Mouse (Mus musculus) lung, embryonic 14.5 days (tissue): ENCODE measurements around the gene Nfia. TPM values are rescaled to one million over a fixed set of nuclear protein-coding genes. Genes with fewer than 3 reads are reported as not detected.
A peak's percentile ranks its signal among the peaks of the same experiment; 100 is the strongest.

Experiments
- ATAC-seq: fragments of 200-750 bp; cut with Nextera tagmentation; 2 replicates; pipeline ENCODE4 v1.8.0; 2017; ENCODE audit warnings: mild to moderate bottlenecking, moderate TSS enrichment, moderate library complexity; ENCODE audit not compliant: insufficient read depth
- DNase-seq: peaks from one replicate; pipeline ENCODE4 v3.0.0-alpha.2; 2015
- H3K27ac ChIP-seq: fragments of 300-500 bp; sonication (generic); 2 replicates; pipeline ENCODE4 v1.5.1; 2014; ENCODE audit warnings: low read depth, mild to moderate bottlenecking, moderate library complexity
- H3K27me3 ChIP-seq: fragments of 300-500 bp; sonication (generic); 2 replicates; pipeline ENCODE4 v1.6.1; 2014; ENCODE audit warnings: low read length, control low read depth; ENCODE audit not compliant: insufficient read depth
- H3K36me3 ChIP-seq: fragments of 300-500 bp; sonication (generic); 2 replicates; pipeline ENCODE4 v1.6.1; 2014; ENCODE audit warnings: control low read depth; ENCODE audit not compliant: insufficient read depth
- H3K4me1 ChIP-seq: fragments of 300-500 bp; sonication (generic); 2 replicates; pipeline ENCODE4 v1.6.1; 2014; ENCODE audit warnings: antibody characterized with exemption, control low read depth; ENCODE audit not compliant: insufficient read depth
- H3K4me2 ChIP-seq: fragments of 300-500 bp; sonication (generic); 2 replicates; pipeline ENCODE4 v1.6.1; 2014; ENCODE audit warnings: mild to moderate bottlenecking
- H3K4me3 ChIP-seq: fragments of 300-500 bp; sonication (generic); 2 replicates; pipeline ENCODE4 v1.5.1; 2014; ENCODE audit warnings: low read depth, low read length
- H3K9ac ChIP-seq: fragments of 300-500 bp; sonication (generic); 2 replicates; pipeline ENCODE4 v1.6.1; 2014
- H3K9me3 ChIP-seq: fragments of 300-500 bp; sonication (generic); 2 replicates; pipeline ENCODE4 v1.6.1; 2016; ENCODE audit warnings: low read depth, low read length, control low read depth
- CTCF ChIP-seq: IDR thresholded peaks from 2 replicates; pipeline ENCODE4 v1.5.1; 2016; ENCODE audit warnings: antibody characterized with exemption, low read depth
- WGBS: fragments of 180-500 bp; shearing (Covaris S2); extraction: QIAGEN DNeasy Blood & Tissue Kit; methylation state at CpG from one replicate; pipeline ENCODE4 v1.1.7; 2014; 5-methylcytosine and 5-hydroxymethylcytosine counted together
- polyA plus RNA-seq: library from polyadenylated mRNA; unstranded; fragments of >200 nt; fragmentation: Nextera tagmentation; extraction: Ambion mirVana; gene quantifications from 2 replicates; pipeline ENCODE4 v1.2.1, GENCODE M21; 2014

Nfia gene
- polyA plus RNA-seq, 1 experiment from 2014 or later: 48.2 TPM

GRCm38 (mm10) chr4:97773791-97774190 is 1.3 kb downstream of the Nfia start:
- no peak overlapping the region for H3K9ac ChIP-seq
- H3K4me1 ChIP-seq: peaks cover 9% of the 10 kb centered on the region
- no peaks in the 10 kb centered on the region for H3K9me3 ChIP-seq
- 69% methylated on average over 2 of the region's 2 CpGs for WGBS
- ATAC-seq (no peak), DNase-seq (no peak)
- peak overlapping the region; percentile 91 for H3K4me2 ChIP-seq
- no peak for TF ChIP-seq CTCF
- H3K27ac ChIP-seq: peak overlapping the region; percentile 98
- no peaks in the 10 kb centered on the region for H3K36me3 ChIP-seq
- peak overlapping the region; percentile 42 for H3K4me3 ChIP-seq
- H3K27me3 ChIP-seq: no peaks in the 10 kb centered on the region

- TF ChIP-seq CTCF: no peak
- ATAC-seq (no peak), DNase-seq (peak; percentile 71)
- Histone ChIP-seq H3K36me3 (no peaks in the 10 kb centered on the region), H3K9ac (peak overlapping the region; percentile 99), H3K27ac (peak overlapping the region; percentile 98), H3K4me1 (peaks cover 9% of the 10 kb centered on the region), H3K4me3 (peak overlapping the region; percentile 96), H3K27me3 (no peaks in the 10 kb centered on the region), H3K9me3 (no peaks in the 10 kb centered on the region), H3K4me2 (peak overlapping the region; percentile 91)
- WGBS: 10% methylated on average over 4 of the region's 4 CpGs
Observed at GRCm38 (mm10) chr4:97774446-97774950, 2.0 kb downstream of the Nfia start.

- Histone ChIP-seq H3K4me1 (peaks cover 10% of the 10 kb centered on the region), H3K9me3 (no peaks in the 10 kb centered on the region), H3K27ac (peak overlapping the region; percentile 98), H3K27me3 (no peaks in the 10 kb centered on the region), H3K4me2 (peak overlapping the region; percentile 91), H3K36me3 (no peaks in the 10 kb centered on the region), H3K4me3 (peak overlapping the region; percentile 96), H3K9ac (peak overlapping the region; percentile 99)
- TF ChIP-seq CTCF: peak; percentile 40
- 0% methylated on average over 13 of the region's 13 CpGs for WGBS
- ATAC-seq: peak; percentile 43; the same call in 1 of the 2 replicates
- DNase-seq: peak; percentile 93
Observed at GRCm38 (mm10) chr4:97775059-97775458, 2.5 kb downstream of the Nfia start.

GRCm38 (mm10) chr4:97775494-97776265 is 3.1 kb downstream of the Nfia start:
- Histone ChIP-seq H3K4me3 (peak overlapping the region; percentile 96), H3K27ac (peak overlapping the region; percentile 98), H3K9ac (peak overlapping the region; percentile 99), H3K27me3 (no peaks in the 10 kb centered on the region), H3K36me3 (no peaks in the 10 kb centered on the region), H3K9me3 (no peaks in the 10 kb centered on the region), H3K4me1 (peaks cover 13% of the 10 kb centered on the region), H3K4me2 (peak overlapping the region; percentile 91)
- TF ChIP-seq CTCF: peak; percentile 29; the same call in 1 of the 2 replicates
- ATAC-seq: no peak
- WGBS: 1% methylated on average over 20 of the region's 20 CpGs
- DNase-seq: peak; percentile 61

- no peak for TF ChIP-seq CTCF
- ATAC-seq (no peak), DNase-seq (peak; percentile 65)
- Histone ChIP-seq H3K9me3 (no peaks in the 10 kb centered on the region), H3K4me3 (peak overlapping the region; percentile 96), H3K27ac (peak overlapping the region; percentile 98), H3K4me1 (peaks cover 16% of the 10 kb centered on the region), H3K9ac (peak overlapping the region; percentile 99), H3K27me3 (no peaks in the 10 kb centered on the region), H3K4me2 (peak overlapping the region; percentile 91), H3K36me3 (no peaks in the 10 kb centered on the region)
- WGBS: under 1% methylated on average over 10 of the region's 10 CpGs
Observed at GRCm38 (mm10) chr4:97776388-97777080, 4.0 kb downstream of the Nfia start.

GRCm38 (mm10) chr4:97777081-97777705 is 4.7 kb downstream of the Nfia start:
- ATAC-seq (peak; percentile 39), DNase-seq (peak; percentile 81)
- H3K27ac ChIP-seq: peak overlapping the region; percentile 98
- H3K4me3 ChIP-seq: peak overlapping the region; percentile 96
- peak overlapping the region; percentile 99 for H3K9ac ChIP-seq
- no peak for TF ChIP-seq CTCF
- H3K9me3 ChIP-seq: no peaks in the 10 kb centered on the region
- H3K4me1 ChIP-seq: peaks cover 16% of the 10 kb centered on the region
- peak overlapping the region; percentile 91 for H3K4me2 ChIP-seq
- WGBS: under 1% methylated on average over 43 of the region's 77 CpGs
- H3K36me3 ChIP-seq: no peaks in the 10 kb centered on the region
- H3K27me3 ChIP-seq: no peaks in the 10 kb centered on the region
